In the genomic region with DNA sequence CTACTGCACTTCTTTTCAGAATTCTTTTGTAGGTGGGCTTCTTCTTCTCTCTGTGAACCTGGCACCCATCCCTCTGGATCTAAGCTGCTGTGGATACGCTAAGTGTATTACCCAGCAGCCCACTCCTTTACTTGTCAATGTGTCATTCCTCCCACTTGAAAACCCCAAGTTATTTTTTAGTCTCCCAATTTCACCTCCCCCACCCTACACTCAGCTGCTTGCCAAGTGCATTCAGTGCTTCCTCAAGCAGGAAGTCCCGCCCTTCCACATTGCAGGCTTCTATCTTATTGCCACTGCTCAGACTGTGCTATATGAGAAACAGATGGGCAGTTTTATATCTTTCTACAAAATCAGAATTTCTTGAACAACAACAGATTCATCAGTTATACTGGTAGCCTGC, we compare ENCODE assay signal across 10 mouse cellular contexts. TPM values are rescaled to one million over a fixed set of nuclear protein-coding genes. Genes with fewer than 3 reads are reported as not detected.
DNase-seq lines count a peak whose midpoint lies in the region; ATAC-seq lines count a peak whose summit lies in the region.
"Had no signal": no experiment of that assay in that cellular context is flagged by ENCODE, and none has a peak within 500 bp of the region (broad histone marks: within the 10 kb centered on the region; RNA-seq: fewer than 3 reads in every experiment).

No protein-coding gene starts in this region.

- no peaks in the 10 kb centered on the region for H3K36me3 ChIP-seq in embryonic facial prominence, embryonic 14.5 days (ENCODE audit: control insufficient read depth, insufficient read depth, low read length)
- H3K36me3 ChIP-seq: hindbrain, embryonic 15.5 days; midbrain, embryonic 12.5 days had no signal

- H3K4me3 ChIP-seq in embryonic facial prominence, embryonic 14.5 days (ENCODE audit: low read depth, low read length), result no peak overlapping the region
- H3K4me3 ChIP-seq: hindbrain, embryonic 15.5 days; midbrain, embryonic 12.5 days had no signal

- 55% methylated on average over 2 of the region's 2 CpGs for WGBS in embryonic facial prominence, embryonic 14.5 days

- no peaks in the 10 kb centered on the region for H3K9me3 ChIP-seq in embryonic facial prominence, embryonic 14.5 days (ENCODE audit: control insufficient read depth, low read length)
- H3K9me3 ChIP-seq: hindbrain, embryonic 15.5 days; midbrain, embryonic 12.5 days had no signal

- no peak overlapping the region for H3K9ac ChIP-seq in embryonic facial prominence, embryonic 14.5 days (ENCODE audit: low read depth, low read length)
- H3K9ac ChIP-seq: hindbrain, embryonic 15.5 days; midbrain, embryonic 12.5 days had no signal

- H3K4me1 ChIP-seq in embryonic facial prominence, embryonic 14.5 days (ENCODE audit: control insufficient read depth, insufficient read depth, low read length), result 0 out of 2 replicates have a peak, but pooled peaks cover 9% of the 10 kb centered on the region
- H3K4me1 ChIP-seq: hindbrain, embryonic 15.5 days; midbrain, embryonic 12.5 days had no signal

- peak; percentile 26 to 48 for DNase-seq in layer of hippocampus, adult 18-20 months (ENCODE audit: low spot score in 2 of 2)
- no peak for DNase-seq in layer of hippocampus, adult 9-10 months (ENCODE audit: low spot score)
- DNase-seq in embryonic facial prominence, embryonic 14.5 days (ENCODE audit: low spot score), result peak; percentile 79
- peak; percentile 45 to 55 for DNase-seq in kidney, postnatal 36 days
- DNase-seq in right cerebral cortex, adult 2 months (ENCODE audit: low spot score in 2 of 2), result peak; percentile 34 to 44
- DNase-seq in neural tube, embryonic 10.5 days (ENCODE audit: extremely low spot score, low spot score), result no peak
- no peak for DNase-seq in adrenal gland, postnatal 4 days (ENCODE audit: low spot score in 2 of 2)

- H3K27me3 ChIP-seq in embryonic facial prominence, embryonic 14.5 days (replicated peaks; ENCODE audit: control insufficient read depth, insufficient read depth, low read length), result peaks cover 33% of the 10 kb centered on the region

- no peak overlapping the region for H3K27ac ChIP-seq in embryonic facial prominence, embryonic 14.5 days (replicated peaks; ENCODE audit: low read depth, low read length)
- H3K27ac ChIP-seq: hindbrain, embryonic 15.5 days; midbrain, embryonic 12.5 days had no signal

- ATAC-seq in embryonic facial prominence, embryonic 14.5 days (ENCODE audit: low read depth), result 0 out of 2 replicates have a peak, but pooled peaks have one; percentile 63
- ATAC-seq: activated CD4-positive, CD25-positive, alpha-beta regulatory T cell, adult 4 months had no signal

- H3K4me2 ChIP-seq in embryonic facial prominence, embryonic 14.5 days (ENCODE audit: low read depth, low read length), result no peak overlapping the region
- H3K4me2 ChIP-seq: hindbrain, embryonic 15.5 days; midbrain, embryonic 12.5 days had no signal

RNA-seq across cellular contexts. Expression of a gene that starts 22.8 kb away (rescaled TPM):
- 1 to 10 TPM; 7.5 to 8.5 TPM for total RNA-seq in layer of hippocampus, adult 18-20 months (2021)
- polyA plus RNA-seq in embryonic facial prominence, embryonic 14.5 days (2014; fragmentation: Nextera tagmentation; extraction: Ambion mirVana), result 27.6 and 30.3 TPM in 2 replicates
- 10 to 100 TPM; 15.9 to 16.8 TPM for total RNA-seq in adrenal gland, postnatal 4 days (2021)

RNA-seq across cellular contexts. Expression of a gene that starts 23.0 kb away (rescaled TPM):
- total RNA-seq in layer of hippocampus, adult 18-20 months (2021), result 10 to 100 TPM; 18.2 to 21.4 TPM
- polyA plus RNA-seq in embryonic facial prominence, embryonic 14.5 days (2014; fragmentation: Nextera tagmentation; extraction: Ambion mirVana), result 39.2 and 42.2 TPM in 2 replicates
- 10 to 100 TPM; 27.8 to 30.2 TPM for total RNA-seq in adrenal gland, postnatal 4 days (2021)

Comparison
In these comparisons a context has a peak if more than half of its experiments do, and no peak if none do; other contexts are left out.
1. DNase-seq: peak in layer of hippocampus, adult 18-20 months (2 of 2), embryonic facial prominence, embryonic 14.5 days (single experiment), kidney, postnatal 36 days (2 of 2) and right cerebral cortex, adult 2 months (2 of 2); none in layer of hippocampus, adult 9-10 months (single experiment), neural tube, embryonic 10.5 days (single experiment) and adrenal gland, postnatal 4 days (0 of 2).